Mouse (Mus musculus): Measurements from ENCODE around the gene Chaf1a. TPM values are rescaled to one million over a fixed set of nuclear protein-coding genes. Genes with fewer than 3 reads are reported as not detected.
"Not testable (repeated sequence)": the region's sequence is repeated elsewhere in the genome, so short reads cannot be mapped to it uniquely, and the experiment has no call there.

The Chaf1a gene
- total and polyA plus RNA-seq, 3 experiments, result 49.5 to 116 TPM; not detected in 1

- Histone ChIP-seq H3K9ac (ENCODE audit: control insufficient read depth, low read depth, low read length, poor library complexity, severe bottlenecking) (no peak overlapping the region), H3K9me3 (replicated peaks; ENCODE audit: insufficient read depth, low read length) (no peaks in the 10 kb centered on the region), H3K36me3 (ENCODE audit: control insufficient read depth in 1 of 2, insufficient read depth in 2 of 2, low read length in 2 of 2) (peaks cover 16 to 34% of the 10 kb centered on the region in 2 experiments), H3K79me2 (ENCODE audit: control insufficient read depth, insufficient read depth, low read length, poor library complexity) (peaks cover 12% of the 10 kb centered on the region), H3K4me1 (ENCODE audit: control insufficient read depth in 1 of 2, insufficient read depth in 2 of 2, low read length in 2 of 2) (peaks cover 6 to 7% of the 10 kb centered on the region in 2 experiments; a peak in 3 of 4 replicates), H3K4me3 (ENCODE audit: control insufficient read depth in 1 of 2, insufficient read depth in 1 of 2, low read depth in 2 of 2, low read length in 2 of 2) (no peak overlapping the region), H3K27ac (ENCODE audit: control insufficient read depth, low read depth, low read length) (no peak overlapping the region), H3K27me3 (ENCODE audit: control insufficient read depth in 1 of 2, insufficient read depth in 2 of 2, low read length in 2 of 2) (no peaks in the 10 kb centered on the region)
- TF ChIP-seq ZNF384 (IDR thresholded peaks at IDR 0.05; ENCODE audit: low read depth, low read length) (no peak), NELFE (IDR thresholded peaks at IDR 0.05; ENCODE audit: low read depth, low read length) (no peak), MEF2A (IDR thresholded peaks at IDR 0.05; ENCODE audit: extremely low read depth, insufficient replicate concordance, low read depth, low read length, poor library complexity, severe bottlenecking) (no peak), GABPA (IDR thresholded peaks at IDR 0.05; ENCODE audit: low read depth, low read length) (no peak), TCF12 (IDR thresholded peaks at IDR 0.05; ENCODE audit: low read depth, low read length) (no peak), E2F4 (IDR thresholded peaks at IDR 0.05; ENCODE audit: borderline replicate concordance, low read depth, low read length) (no peak), USF2 (IDR thresholded peaks at IDR 0.05; ENCODE audit: borderline replicate concordance in 1 of 2, insufficient read depth in 1 of 2, low read depth in 1 of 2, low read length in 2 of 2) (no peak), ETS1 (IDR thresholded peaks at IDR 0.05; ENCODE audit: low read depth, low read length) (no peak), ZMIZ1 (IDR thresholded peaks at IDR 0.05; ENCODE audit: low read depth, low read length) (no peak), CTCF (IDR thresholded peaks at IDR 0.05 in 2 of 3, conservative IDR thresholded peaks at IDR 0.05 in 1 of 3; ENCODE audit: control insufficient read depth in 1 of 3, insufficient read depth in 1 of 3, low read depth in 2 of 3, low read length in 3 of 3, poor library complexity in 1 of 3, severe bottlenecking in 1 of 3) (no peak)
- no peak for DNase-seq (ENCODE audit: low read depth, low spot score)
Observed at GRCm38 (mm10) chr17:56057381-56058120, 17.3 kb downstream of the Chaf1a start.

GRCm38 (mm10) chr17:56062081-56062480, 21.8 kb downstream of the Chaf1a start:
- H3K27me3 ChIP-seq (ENCODE audit: control insufficient read depth in 1 of 2, insufficient read depth in 2 of 2, low read length in 2 of 2), result no peaks in the 10 kb centered on the region
- H3K9ac ChIP-seq (ENCODE audit: control insufficient read depth, low read depth, low read length, poor library complexity, severe bottlenecking), result no peak overlapping the region
- TF ChIP-seq JUND (IDR thresholded peaks at IDR 0.05; ENCODE audit: low read depth, low read length), result no peak
- H3K4me1 ChIP-seq (ENCODE audit: control insufficient read depth in 1 of 2, insufficient read depth in 2 of 2, low read length in 2 of 2), result no peaks in the 10 kb centered on the region
- no peaks in the 10 kb centered on the region for H3K79me2 ChIP-seq (ENCODE audit: control insufficient read depth, insufficient read depth, low read length, poor library complexity)
- peaks cover 0 to 23% of the 10 kb centered on the region in 2 experiments; a peak in 2 of 4 replicates for H3K36me3 ChIP-seq (ENCODE audit: control insufficient read depth in 1 of 2, insufficient read depth in 2 of 2, low read length in 2 of 2)
- no peak overlapping the region for H3K27ac ChIP-seq (ENCODE audit: control insufficient read depth, low read depth, low read length)
- no peak for DNase-seq (ENCODE audit: low read depth, low spot score)
- H3K9me3 ChIP-seq (replicated peaks; ENCODE audit: insufficient read depth, low read length), result no peaks in the 10 kb centered on the region
- no peak overlapping the region for H3K4me3 ChIP-seq (ENCODE audit: control insufficient read depth in 1 of 2, insufficient read depth in 1 of 2, low read depth in 2 of 2, low read length in 2 of 2)

- not testable (repeated sequence) for H3K27ac ChIP-seq (ENCODE audit: control insufficient read depth, low read depth, low read length); H3K9me3 ChIP-seq (replicated peaks; ENCODE audit: insufficient read depth, low read length); H3K79me2 ChIP-seq (ENCODE audit: control insufficient read depth, insufficient read depth, low read length, poor library complexity); H3K27me3 ChIP-seq (ENCODE audit: control insufficient read depth in 1 of 2, insufficient read depth in 2 of 2, low read length in 2 of 2); DNase-seq (ENCODE audit: low read depth, low spot score); H3K9ac ChIP-seq (ENCODE audit: control insufficient read depth, low read depth, low read length, poor library complexity, severe bottlenecking); H3K4me1 ChIP-seq (ENCODE audit: control insufficient read depth in 1 of 2, insufficient read depth in 2 of 2, low read length in 2 of 2); H3K4me3 ChIP-seq (ENCODE audit: control insufficient read depth in 1 of 2, insufficient read depth in 1 of 2, low read depth in 2 of 2, low read length in 2 of 2)
- H3K36me3 ChIP-seq (ENCODE audit: control insufficient read depth in 1 of 2, insufficient read depth in 2 of 2, low read length in 2 of 2), result peaks cover 0 to 21% of the 10 kb centered on the region in 2 experiments; a peak in 2 of 4 replicates
- TF ChIP-seq ZNF384 (IDR thresholded peaks at IDR 0.05; ENCODE audit: low read depth, low read length) (peak; percentile 71), CTCF (IDR thresholded peaks at IDR 0.05 in 2 of 3, conservative IDR thresholded peaks at IDR 0.05 in 1 of 3; ENCODE audit: control insufficient read depth in 1 of 3, insufficient read depth in 1 of 3, low read depth in 2 of 3, low read length in 3 of 3, poor library complexity in 1 of 3, severe bottlenecking in 1 of 3) (peak in 2 of 3 experiments; percentile 16 to 33; a peak in 3 of 6 replicates)
Observed at GRCm38 (mm10) chr17:56065715-56066114, 25.5 kb downstream of the Chaf1a start.

Measured in MEL (cell line).